Mouse (Mus musculus) lung, postnatal 0 days (tissue): ENCODE measurements around the gene Acat2. TPM values are rescaled to one million over a fixed set of nuclear protein-coding genes. Genes with fewer than 3 reads are reported as not detected.
A peak's percentile ranks its signal among the peaks of the same experiment; 100 is the strongest.

Experiments
- ATAC-seq: fragments of 200-750 bp; cut with Nextera tagmentation; 2 replicates; pipeline ENCODE4 v1.8.0; 2017; ENCODE audit warnings: moderate library complexity
- DNase-seq: peaks from one replicate; pipeline ENCODE4 v3.0.0-alpha.2; 2016; ENCODE audit warnings: low spot score
- H3K27ac ChIP-seq: fragments of 300-500 bp; sonication (generic); 2 replicates; pipeline ENCODE4 v1.5.1; 2014; ENCODE audit warnings: antibody characterized with exemption, mild to moderate bottlenecking, low read length, mixed read lengths
- H3K27me3 ChIP-seq: fragments of 300-500 bp; sonication (generic); replicated peaks from 2 replicates; pipeline ENCODE4 v1.6.1; 2014; ENCODE audit warnings: low read length, mixed read lengths; ENCODE audit not compliant: insufficient read depth
- H3K36me3 ChIP-seq: fragments of 300-500 bp; sonication (generic); 2 replicates; pipeline ENCODE4 v1.6.1; 2014; ENCODE audit warnings: low read length, mixed read lengths; ENCODE audit not compliant: insufficient read depth
- H3K4me1 ChIP-seq: fragments of 300-500 bp; sonication (generic); 2 replicates; pipeline ENCODE4 v1.6.1; 2014; ENCODE audit warnings: antibody characterized with exemption, low read depth, low read length, mixed read lengths; ENCODE audit not compliant: insufficient read depth
- H3K4me2 ChIP-seq: fragments of 300-500 bp; sonication (generic); replicated peaks from 2 replicates; pipeline ENCODE4 v1.6.1; 2014; ENCODE audit warnings: low read depth, mild to moderate bottlenecking, low read length, moderate library complexity, mixed read lengths
- H3K4me3 ChIP-seq: fragments of 300-500 bp; sonication (generic); 2 replicates; pipeline ENCODE4 v1.5.1; 2014; ENCODE audit warnings: low read depth, low read length
- H3K9ac ChIP-seq: fragments of 300-500 bp; sonication (generic); replicated peaks from 2 replicates; pipeline ENCODE4 v1.6.1; 2014; ENCODE audit warnings: low read depth, mild to moderate bottlenecking
- H3K9me3 ChIP-seq: fragments of 300-500 bp; sonication (generic); 2 replicates; pipeline ENCODE4 v1.6.1; 2016; ENCODE audit warnings: low read length, mixed read lengths
- CTCF ChIP-seq: IDR thresholded peaks from 2 replicates; pipeline ENCODE4 v1.5.1; 2016; ENCODE audit warnings: antibody characterized with exemption, mild to moderate bottlenecking
- EP300 ChIP-seq: IDR thresholded peaks from 2 replicates; pipeline ENCODE4 v1.6.1; 2016; ENCODE audit warnings: antibody characterized with exemption, mild to moderate bottlenecking, control low read depth
- WGBS: fragments of 180-500 bp; shearing (Covaris S2); extraction: QIAGEN DNeasy Blood & Tissue Kit; methylation state at CpG from one replicate; pipeline ENCODE4 v1.1.7; 2014; 5-methylcytosine and 5-hydroxymethylcytosine counted together
- polyA plus RNA-seq: library from polyadenylated mRNA; unstranded; fragments of >200 nt; fragmentation: Nextera tagmentation; extraction: Ambion mirVana; gene quantifications from 2 replicates; pipeline ENCODE4 v1.2.1, GENCODE M21; 2015

Gene Acat2
- polyA plus RNA-seq, 1 experiment from 2014 or later = 42.8 TPM

GRCm38 (mm10) chr17:12925703-12926180 lies 34.8 kb downstream of the Acat2 start:
- H3K9ac ChIP-seq = no peak overlapping the region
- no peak overlapping the region for H3K27ac ChIP-seq
- DNase-seq (no peak), ATAC-seq (no peak)
- H3K4me1 ChIP-seq = no peaks in the 10 kb centered on the region
- WGBS = 83% methylated on average over 8 of the region's 8 CpGs
- no peak overlapping the region for H3K4me3 ChIP-seq
- peaks cover 21% of the 10 kb centered on the region for H3K36me3 ChIP-seq
- TF ChIP-seq CTCF (no peak), EP300 (no peak)
- H3K9me3 ChIP-seq = no peaks in the 10 kb centered on the region
- H3K4me2 ChIP-seq = no peak overlapping the region
- H3K27me3 ChIP-seq = no peaks in the 10 kb centered on the region

DNA sequence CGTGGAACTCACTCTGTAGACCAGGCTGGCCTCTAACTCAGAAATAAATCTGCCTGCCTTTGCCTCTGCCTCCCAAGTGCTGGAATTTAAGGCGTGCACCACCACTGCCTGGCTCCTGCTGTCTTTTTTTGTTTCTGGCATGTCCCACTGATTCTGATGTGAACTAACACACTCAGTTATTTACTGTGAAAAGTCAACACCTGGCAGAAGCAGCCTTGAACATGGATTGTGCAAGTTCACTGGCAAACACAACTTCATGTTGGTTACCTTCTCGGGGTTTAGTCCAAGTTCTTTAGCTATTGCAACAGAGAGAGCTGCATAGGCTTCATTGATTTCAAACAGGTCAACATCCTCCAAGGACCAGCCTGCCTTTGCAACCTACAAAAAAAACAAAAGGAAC lies 35.5 kb downstream of the Acat2 start:
- DNase-seq = peak; percentile 49

GRCm38 (mm10) chr17:12921073-12921472 lies 39.5 kb downstream of the Acat2 start:
- 90% methylated on average over 1 of the region's 1 CpGs for WGBS
- ATAC-seq = no peak
- Histone ChIP-seq H3K9ac (no peak overlapping the region), H3K9me3 (no peaks in the 10 kb centered on the region), H3K27me3 (no peaks in the 10 kb centered on the region), H3K4me2 (no peak overlapping the region), H3K36me3 (peaks cover 29% of the 10 kb centered on the region), H3K4me3 (no peak overlapping the region), H3K4me1 (no peaks in the 10 kb centered on the region), H3K27ac (no peak overlapping the region)
- TF ChIP-seq EP300 (no peak), CTCF (no peak)
- DNase-seq = no peak

More for the DNA sequence above, 35.5 kb downstream of the Acat2 start:
- peaks cover 25% of the 10 kb centered on the region for H3K36me3 ChIP-seq
- no peak overlapping the region for H3K9ac ChIP-seq
- no peak overlapping the region for H3K4me2 ChIP-seq
- H3K4me3 ChIP-seq = no peak overlapping the region
- no peak overlapping the region for H3K27ac ChIP-seq
- ATAC-seq = peak; percentile 63
- no peaks in the 10 kb centered on the region for H3K4me1 ChIP-seq
- TF ChIP-seq CTCF (no peak), EP300 (no peak)
- no peaks in the 10 kb centered on the region for H3K9me3 ChIP-seq
- no peaks in the 10 kb centered on the region for H3K27me3 ChIP-seq
- WGBS = 73% methylated on average over 3 of the region's 3 CpGs

DNA sequence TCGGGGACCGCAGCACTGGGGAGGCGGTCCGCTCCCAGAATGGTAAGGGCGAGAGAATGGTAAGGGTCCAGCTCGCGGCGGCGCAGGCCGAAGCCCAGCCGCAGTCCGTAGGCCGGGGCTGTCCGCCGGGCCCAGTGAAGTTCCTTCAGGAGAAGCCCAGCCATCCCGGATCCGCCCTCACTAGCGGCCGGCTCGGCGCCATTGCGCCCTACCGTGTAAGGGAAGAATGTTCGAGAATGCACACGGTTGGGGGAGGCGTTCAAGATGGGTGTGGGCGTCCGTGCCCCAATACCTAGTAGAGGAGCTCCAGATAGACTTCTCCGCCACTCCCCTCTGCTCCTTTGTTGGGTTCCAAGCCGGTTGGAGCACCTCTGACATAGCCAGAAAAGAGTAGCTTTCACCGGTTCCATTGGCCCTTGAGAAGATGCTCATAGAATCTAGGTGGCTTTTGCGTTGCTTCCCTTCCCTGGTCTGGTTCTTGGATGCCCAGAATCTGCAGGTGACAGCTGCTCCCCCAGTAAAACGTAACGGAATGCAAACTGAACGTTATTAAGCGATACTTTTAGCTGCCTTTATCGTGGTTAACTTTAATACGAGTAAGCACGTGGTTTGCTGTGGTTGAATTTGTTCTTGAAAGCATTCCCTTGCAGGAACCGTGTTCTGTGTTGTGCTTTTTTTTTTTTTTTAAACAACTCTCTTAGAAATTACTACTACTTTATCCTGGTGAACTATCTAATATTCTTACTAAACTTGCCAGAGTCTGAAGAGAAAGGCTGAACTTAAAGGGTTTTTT lies 43.8 kb downstream of the Acat2 start:
- peak overlapping the region; percentile 89 for H3K4me3 ChIP-seq
- under 1% methylated on average over 38 of the region's 40 CpGs for WGBS
- peaks cover 3% of the 10 kb centered on the region; the same call in 1 of the 2 replicates for H3K4me1 ChIP-seq
- H3K9ac ChIP-seq = peak overlapping the region; percentile 93
- peak; percentile 39 for ATAC-seq
- TF ChIP-seq CTCF = no peak
- TF ChIP-seq EP300 = no peak
- H3K27ac ChIP-seq = peak overlapping the region; percentile 94
- H3K4me2 ChIP-seq = peak overlapping the region; percentile 82
- no peaks in the 10 kb centered on the region for H3K9me3 ChIP-seq
- H3K27me3 ChIP-seq = no peaks in the 10 kb centered on the region
- H3K36me3 ChIP-seq = peaks cover 21% of the 10 kb centered on the region
- DNase-seq = peak; percentile 62

GRCm38 (mm10) chr17:12915881-12916583 lies 44.5 kb downstream of the Acat2 start, which contains the start of gene Mrpl18:
Gene Mrpl18 (minus strand): TSS chr17:12916345.
- Histone ChIP-seq H3K4me2 (peak within 1 kb of the TSS; percentile 82), H3K9me3 (no peaks in the 10 kb centered on the region), H3K4me3 (peak within 1 kb of the TSS; percentile 89), H3K27me3 (no peaks in the 10 kb centered on the region), H3K9ac (peak within 1 kb of the TSS; percentile 93), H3K4me1 (peaks cover 3% of the 10 kb centered on the region; the same call in 1 of the 2 replicates), H3K36me3 (peaks cover 22% of the 10 kb centered on the region), H3K27ac (peak within 1 kb of the TSS; percentile 94)
- peak; percentile 99 for ATAC-seq
- no peak for TF ChIP-seq CTCF
- TF ChIP-seq EP300 = no peak
- peak; percentile 100 for DNase-seq
- under 1% methylated on average over 56 of the region's 56 CpGs for WGBS

GRCm38 (mm10) chr17:12915488-12915880 lies 45.1 kb downstream of the Acat2 start, which contains the start of gene Tcp1:
Gene Tcp1 (plus strand): TSS chr17:12915701.
- Histone ChIP-seq H3K27me3 (no peaks in the 10 kb centered on the region), H3K4me3 (peak within 1 kb of the TSS; percentile 89), H3K27ac (peak within 1 kb of the TSS; percentile 94), H3K36me3 (peaks cover 27% of the 10 kb centered on the region), H3K9me3 (no peaks in the 10 kb centered on the region), H3K4me2 (peak within 1 kb of the TSS; percentile 82), H3K4me1 (peaks cover 3% of the 10 kb centered on the region; the same call in 1 of the 2 replicates), H3K9ac (peak within 1 kb of the TSS; percentile 93)
- TF ChIP-seq CTCF (no peak), EP300 (no peak)
- DNase-seq (no peak), ATAC-seq (no peak)
- WGBS = 2% methylated on average over 18 of the region's 18 CpGs
